Mouse (Mus musculus) macrophage (primary cell): Measurements from ENCODE around the gene Klhl40. TPM values are rescaled to one million over a fixed set of nuclear protein-coding genes. Genes with fewer than 3 reads are reported as not detected.

ENCODE experiments used
- H3K27ac ChIP-seq: fragments of 350-480 bp; formaldehyde crosslinking; 2 replicates; pipeline ENCODE4 v1.9.0; 2021
- H3K36me3 ChIP-seq: fragments of 350-480 bp; formaldehyde crosslinking; 2 replicates; pipeline ENCODE4 v1.9.0; 2021; ENCODE audit errors: inconsistent target
- H3K4me3 ChIP-seq: fragments of 350-480 bp; formaldehyde crosslinking; 2 replicates; pipeline ENCODE4 v1.9.0; 2021; ENCODE audit errors: inconsistent target
- H3K79me2 ChIP-seq: fragments of 350-480 bp; formaldehyde crosslinking; 2 replicates; pipeline ENCODE4 v1.9.0; 2021; ENCODE audit errors: inconsistent target
- WGBS: methylation state at CpG from one replicate; pipeline ENCODE4 v1.1.7; 2026; ENCODE audit warnings: inconsistent platforms; ENCODE audit not compliant: missing documents; 5-methylcytosine and 5-hydroxymethylcytosine counted together
- polyA plus RNA-seq: library from polyadenylated mRNA; stranded (reverse); fragments of 250-400 nt; gene quantifications from 3 replicates; pipeline ENCODE4 v1.2.4, GENCODE M21; 2018; ENCODE audit warnings: inconsistent platforms
- total RNA-seq, 78 experiments: library from RNA; depleted of rRNA; stranded (reverse); fragments of 250-400 nt; gene quantifications; 1 replicate in 9 of 78; 2 replicates in 24 of 78; 3 replicates in 43 of 78; 4 replicates in 2 of 78; pipeline ENCODE4 v1.2.4; 2018; ENCODE audit warnings: inconsistent platforms in 56 of 78

Klhl40 gene
- total RNA-seq (2018; cell fraction: chromatin; rRNA removed), result under 1 TPM in 1 of 26 experiments, not detected in 25; 0.62 TPM
- not detected for total RNA-seq (2018; cell fraction: cytosol; rRNA removed)
- 1 to 10 TPM in 1 of 26 experiments, under 1 TPM in 3, not detected in 22; 0.46 to 2.6 (median 0.77) TPM for total RNA-seq (2018; cell fraction: nucleus; rRNA removed)
- not detected in 3 replicates for polyA plus RNA-seq

DNA sequence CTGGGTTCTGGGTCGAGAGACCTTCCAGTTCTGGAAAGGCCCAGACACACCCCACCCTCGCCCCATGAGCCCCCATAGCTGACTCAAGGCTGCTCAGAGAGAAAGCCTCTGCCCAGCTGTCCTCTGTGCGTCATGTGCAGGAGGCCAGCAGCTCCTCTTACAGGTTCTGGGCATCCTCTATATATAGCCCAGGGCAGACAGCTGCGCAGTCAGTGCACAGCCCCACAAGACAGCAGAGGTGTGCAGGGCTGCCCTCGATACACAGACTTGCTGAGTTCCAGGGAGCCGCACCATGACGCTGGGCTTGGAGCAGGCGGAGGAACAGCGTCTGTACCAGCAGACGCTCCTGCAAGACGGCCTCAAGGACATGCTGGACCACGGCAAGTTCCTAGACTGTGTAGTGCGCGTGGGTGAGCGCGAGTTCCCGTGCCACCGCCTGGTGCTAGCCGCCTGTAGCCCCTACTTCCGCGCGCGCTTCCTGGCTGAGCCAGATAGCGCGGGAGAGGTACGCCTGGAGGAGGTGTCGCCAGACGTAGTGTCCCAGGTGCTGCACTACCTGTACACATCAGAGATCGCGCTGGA lies at the start of gene Klhl40:
Gene Klhl40, plus strand, starts transcription at position 124 of the 582 bp plus-strand sequence.
- Histone ChIP-seq H3K27ac (no peak within 1 kb of the TSS), H3K79me2 (no peaks in the 10 kb centered on the region), H3K36me3 (no peaks in the 10 kb centered on the region), H3K4me3 (no peak within 1 kb of the TSS)
- WGBS, result 15% methylated on average over 30 of the region's 30 CpGs

DNA sequence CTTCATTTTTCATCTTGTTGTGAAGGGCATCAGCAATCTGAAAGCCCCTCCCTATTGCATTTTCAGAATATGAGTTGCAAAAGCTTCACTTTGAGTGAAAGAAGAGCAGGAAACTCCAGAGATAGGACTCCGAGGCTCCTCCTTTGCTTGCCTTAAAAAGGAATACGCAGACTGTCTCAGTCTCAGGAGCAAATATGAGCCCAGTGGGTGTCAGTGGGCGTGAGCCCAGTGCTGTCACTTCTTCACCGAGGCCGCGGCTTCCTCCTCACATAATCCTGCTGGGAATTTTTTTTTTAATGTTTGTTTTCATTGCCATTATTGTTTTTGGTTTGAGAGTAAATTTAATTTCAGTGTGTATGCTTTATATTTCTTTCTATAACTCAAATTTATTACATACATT lies 36.9 kb upstream of the Klhl40 start:
- Histone ChIP-seq H3K36me3 (peaks cover 71% of the 10 kb centered on the region), H3K27ac (no peak overlapping the region), H3K79me2 (peaks cover 48% of the 10 kb centered on the region), H3K4me3 (no peak overlapping the region)
- WGBS, result 100% methylated on average over 6 of the region's 6 CpGs

DNA sequence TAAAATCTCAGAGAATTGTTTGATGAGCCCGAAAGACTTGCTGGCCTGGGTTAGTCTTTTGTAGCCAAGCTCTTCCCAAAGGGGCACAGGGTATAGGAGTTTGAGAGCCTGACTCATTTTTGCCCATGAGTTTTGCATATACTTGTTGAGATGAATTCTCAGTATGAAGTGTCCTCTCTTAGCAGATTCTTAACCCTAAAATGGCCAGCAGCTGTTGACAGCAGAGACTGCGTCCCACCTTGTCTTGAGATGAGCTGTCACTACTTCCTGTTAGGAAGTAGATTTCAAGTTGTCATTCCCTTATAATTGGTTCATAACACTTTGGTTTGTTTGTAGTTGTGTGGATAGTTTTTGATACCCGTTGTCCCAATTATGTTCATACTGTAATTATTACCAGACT lies 36.2 kb upstream of the Klhl40 start:
- Histone ChIP-seq H3K79me2 (peaks cover 42% of the 10 kb centered on the region), H3K27ac (no peak overlapping the region), H3K4me3 (no peak overlapping the region), H3K36me3 (peaks cover 76% of the 10 kb centered on the region)
- 90% methylated on average over 3 of the region's 3 CpGs for WGBS

DNA sequence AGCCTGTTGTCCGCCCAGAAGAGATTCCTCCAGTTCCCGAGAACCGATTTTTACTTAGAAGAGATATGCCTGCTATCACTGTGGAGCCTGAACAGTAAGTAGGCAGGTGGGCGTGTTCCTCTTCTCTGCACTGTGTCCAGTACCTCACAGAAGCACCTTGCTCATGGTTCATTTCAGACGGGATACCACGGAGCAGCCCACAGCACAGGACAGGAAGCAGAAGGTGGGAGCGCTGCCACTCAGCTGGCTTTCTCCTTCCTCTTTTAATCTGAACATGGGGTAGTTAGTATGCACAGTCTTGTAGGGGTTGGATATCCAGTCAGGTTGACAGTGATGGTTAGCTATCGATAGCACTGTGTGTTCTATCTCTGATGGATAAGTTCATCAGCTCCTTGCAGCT lies 33.4 kb upstream of the Klhl40 start:
- 48% methylated on average over 8 of the region's 8 CpGs for WGBS
- H3K4me3 ChIP-seq, result no peak overlapping the region
- H3K79me2 ChIP-seq, result peaks cover 13% of the 10 kb centered on the region
- peaks cover 91% of the 10 kb centered on the region for H3K36me3 ChIP-seq
- H3K27ac ChIP-seq, result no peak overlapping the region

DNA sequence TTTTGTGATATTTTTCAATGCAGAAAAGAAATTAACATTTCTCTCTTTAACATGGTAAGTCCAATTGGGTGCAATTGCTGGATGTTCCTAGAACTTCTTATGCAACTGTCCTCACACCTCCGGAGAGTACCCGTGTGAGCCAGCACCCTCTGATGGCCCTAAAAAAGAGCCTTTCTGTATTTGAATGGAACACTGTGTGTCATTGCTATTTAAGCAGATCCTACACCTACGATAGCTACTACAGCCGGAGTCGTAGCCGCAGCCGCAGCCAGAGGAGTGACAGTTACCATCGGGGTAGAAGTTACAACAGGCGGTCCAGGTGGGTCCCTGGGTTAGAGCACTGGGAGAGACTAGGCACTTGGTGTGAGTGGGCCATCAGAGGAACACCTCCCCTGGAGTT lies 24.6 kb upstream of the Klhl40 start:
- Histone ChIP-seq H3K4me3 (no peak overlapping the region), H3K36me3 (peaks cover 83% of the 10 kb centered on the region), H3K79me2 (no peaks in the 10 kb centered on the region), H3K27ac (no peak overlapping the region)
- 97% methylated on average over 9 of the region's 9 CpGs for WGBS

DNA sequence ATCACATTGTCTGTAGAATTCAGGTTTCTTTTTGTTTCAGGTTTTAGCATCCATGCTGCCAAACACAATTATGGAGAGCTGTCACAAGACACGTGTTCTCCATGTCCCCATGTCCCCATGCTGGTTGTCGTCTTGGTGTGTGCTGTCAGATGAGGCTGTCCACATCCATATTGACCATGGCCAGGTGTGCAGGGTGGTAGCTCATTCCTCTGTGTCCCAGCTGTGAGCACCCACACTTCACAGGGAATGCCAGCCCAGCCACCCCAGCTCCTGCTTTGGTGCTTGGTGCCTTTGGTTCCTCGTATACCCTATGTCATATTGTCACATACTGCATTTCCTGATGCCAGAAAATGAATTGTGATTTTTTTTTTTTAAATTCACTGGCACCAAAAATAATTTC lies 22.8 kb upstream of the Klhl40 start:
- WGBS, result 97% methylated on average over 3 of the region's 3 CpGs
- H3K36me3 ChIP-seq, result peaks cover 69% of the 10 kb centered on the region
- no peak overlapping the region for H3K4me3 ChIP-seq
- H3K79me2 ChIP-seq, result no peaks in the 10 kb centered on the region
- no peak overlapping the region for H3K27ac ChIP-seq

DNA sequence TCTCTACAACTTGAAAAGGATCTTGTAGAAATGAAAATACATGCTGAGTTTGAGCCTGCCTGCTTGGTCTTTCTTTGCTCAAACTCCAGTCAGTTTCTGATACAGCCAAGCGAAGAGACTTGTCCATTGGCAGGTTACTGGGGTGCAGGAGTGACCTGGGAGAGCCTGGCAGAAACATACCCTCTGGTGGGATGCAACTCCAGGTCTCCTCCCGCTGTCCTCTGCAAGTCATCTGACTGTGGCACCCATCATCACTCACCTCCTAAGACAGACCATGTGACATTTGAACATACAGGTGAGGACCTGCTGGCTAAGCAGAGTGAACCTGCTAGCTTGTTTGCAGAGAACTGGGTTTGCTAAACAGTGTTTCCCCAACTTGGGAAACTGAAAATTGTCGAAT lies 20.6 kb upstream of the Klhl40 start:
- WGBS, result 82% methylated on average over 2 of the region's 3 CpGs

DNA sequence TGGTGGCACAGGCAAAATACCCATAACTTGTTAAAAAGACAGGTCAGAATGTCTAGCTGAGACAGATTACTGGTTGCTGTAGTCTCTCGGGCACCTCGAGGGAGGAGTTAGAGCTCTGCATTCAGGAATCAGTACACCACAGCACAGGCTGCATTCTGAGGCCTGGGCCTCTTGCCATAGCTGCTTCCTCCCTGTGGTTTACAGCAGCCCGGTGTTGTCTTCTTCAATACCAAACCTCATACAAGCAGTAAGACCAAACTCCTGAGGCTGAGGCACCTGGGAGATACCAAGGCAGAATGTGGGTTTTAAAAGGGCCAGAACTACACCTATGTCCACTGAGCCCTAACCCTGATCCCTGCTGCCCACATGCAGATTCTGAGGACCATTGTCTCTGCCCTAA lies 20.0 kb upstream of the Klhl40 start:
- no peak overlapping the region for H3K4me3 ChIP-seq
- peaks cover 41% of the 10 kb centered on the region for H3K36me3 ChIP-seq
- no peaks in the 10 kb centered on the region for H3K79me2 ChIP-seq
- H3K27ac ChIP-seq, result no peak overlapping the region
- 7% methylated on average over 3 of the region's 3 CpGs for WGBS

More for the DNA sequence above, 20.6 kb upstream of the Klhl40 start:
- no peak overlapping the region for H3K27ac ChIP-seq
- peaks cover 48% of the 10 kb centered on the region for H3K36me3 ChIP-seq
- no peaks in the 10 kb centered on the region for H3K79me2 ChIP-seq
- no peak overlapping the region for H3K4me3 ChIP-seq

DNA sequence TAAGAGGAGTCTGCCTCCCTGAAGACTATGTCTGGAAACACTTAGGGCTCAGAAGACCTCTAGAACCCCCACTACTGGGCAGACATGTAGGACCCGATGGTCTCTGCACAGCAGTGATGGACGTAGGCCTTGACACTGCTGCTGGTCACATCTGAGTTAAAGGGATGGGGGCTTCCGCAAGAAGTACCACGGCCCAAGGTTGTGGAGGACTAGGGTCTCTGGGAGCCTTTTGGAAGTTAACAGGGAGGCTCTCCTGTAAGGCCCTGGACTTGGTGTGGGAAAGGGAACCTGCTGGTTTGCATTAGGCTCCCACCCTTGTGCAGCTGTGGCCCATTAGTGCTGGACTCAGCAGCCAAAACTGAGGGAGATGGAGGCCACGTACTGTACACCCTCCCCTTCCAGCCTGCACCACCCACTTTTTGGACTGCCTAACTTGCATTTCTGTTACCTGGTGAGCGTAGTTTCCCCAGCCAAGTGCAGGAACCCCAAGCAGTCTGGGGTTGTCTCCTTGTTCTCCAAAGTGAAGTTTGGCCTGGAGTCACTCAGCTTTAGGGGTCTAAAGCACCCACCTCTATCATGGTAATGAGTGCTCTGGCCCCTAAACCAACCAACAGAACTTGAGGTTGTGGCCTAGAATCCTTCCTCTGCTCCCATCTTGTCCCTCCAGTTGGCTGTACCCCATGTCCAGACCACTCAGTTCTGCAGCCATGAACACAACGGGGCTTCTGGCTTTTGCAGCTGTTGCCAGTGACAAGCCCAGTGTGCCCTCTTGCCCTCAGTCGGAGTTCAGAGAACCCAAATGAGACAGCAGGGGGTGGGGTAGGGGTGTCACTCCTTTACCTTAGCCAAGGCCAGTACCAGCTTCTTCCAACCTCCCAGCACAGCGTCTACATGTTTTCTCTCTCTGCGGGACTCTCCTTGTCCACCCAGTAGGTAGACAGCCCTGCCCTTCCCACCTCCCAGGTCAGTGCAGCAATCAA lies 19.3 kb upstream of the Klhl40 start:
- peaks cover 34% of the 10 kb centered on the region for H3K36me3 ChIP-seq
- WGBS, result 74% methylated on average over 10 of the region's 10 CpGs

DNA sequence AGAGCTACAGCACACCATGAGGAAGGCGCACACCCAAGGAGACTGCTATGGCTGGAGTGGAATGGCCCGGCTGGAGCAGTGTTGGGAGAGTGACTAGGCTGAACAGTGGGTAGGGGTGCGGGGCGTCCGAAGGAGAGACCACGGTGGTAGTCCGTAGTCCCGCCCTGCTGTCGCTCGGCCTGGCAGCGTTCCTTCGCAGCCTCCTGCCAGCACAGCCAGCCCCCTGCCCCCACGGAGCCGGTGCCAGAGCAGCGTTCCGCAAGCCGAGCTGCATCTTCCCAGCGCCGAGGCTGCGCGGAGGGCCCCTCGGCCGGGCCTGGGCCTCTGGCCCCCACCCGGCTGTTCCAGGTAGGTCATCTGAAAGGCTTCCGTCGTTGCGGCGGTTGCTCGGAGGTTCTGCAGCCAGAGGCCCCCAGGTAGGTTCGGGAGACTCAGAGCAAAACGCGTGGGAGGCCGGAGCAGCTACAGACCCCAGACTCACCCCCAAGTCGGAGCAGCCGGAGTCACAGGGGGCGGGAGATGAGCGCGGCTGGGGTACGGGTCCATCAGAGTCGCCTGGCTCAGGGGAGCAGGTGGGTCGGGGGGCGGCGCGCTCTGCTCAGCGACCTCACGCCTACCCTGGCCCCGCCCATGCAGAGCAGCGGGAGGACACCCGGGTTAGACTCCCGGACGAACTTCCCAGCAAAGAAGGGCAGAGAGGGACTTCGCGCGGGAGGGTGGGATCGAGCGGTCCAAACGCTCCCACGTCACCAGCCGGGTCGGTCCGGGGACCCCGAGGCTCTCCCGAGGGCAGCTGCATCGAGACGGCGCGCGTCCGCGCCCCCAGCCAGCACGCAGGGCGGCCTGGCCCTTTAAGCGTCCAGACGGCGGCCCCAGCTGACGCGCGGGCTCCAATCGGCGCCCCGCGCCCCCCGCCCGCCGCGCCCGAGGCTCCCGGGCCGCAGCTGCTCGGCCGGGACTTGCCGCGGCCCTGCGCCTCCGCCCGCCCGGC lies 18.0 kb upstream of the Klhl40 start, which contains the start of gene Zfp651:
Gene Zfp651, plus strand, starts transcription at position 240 of the 991 bp plus-strand sequence.
- H3K36me3 ChIP-seq, result peaks cover 22% of the 10 kb centered on the region
- no peak within 1 kb of the TSS for H3K27ac ChIP-seq
- no peaks in the 10 kb centered on the region for H3K79me2 ChIP-seq
- 3% methylated on average over 94 of the region's 97 CpGs for WGBS
- H3K4me3 ChIP-seq, result no peak within 1 kb of the TSS

More for the DNA sequence above, 19.3 kb upstream of the Klhl40 start:
- Histone ChIP-seq H3K4me3 (no peak overlapping the region), H3K27ac (no peak overlapping the region), H3K79me2 (no peaks in the 10 kb centered on the region)

DNA sequence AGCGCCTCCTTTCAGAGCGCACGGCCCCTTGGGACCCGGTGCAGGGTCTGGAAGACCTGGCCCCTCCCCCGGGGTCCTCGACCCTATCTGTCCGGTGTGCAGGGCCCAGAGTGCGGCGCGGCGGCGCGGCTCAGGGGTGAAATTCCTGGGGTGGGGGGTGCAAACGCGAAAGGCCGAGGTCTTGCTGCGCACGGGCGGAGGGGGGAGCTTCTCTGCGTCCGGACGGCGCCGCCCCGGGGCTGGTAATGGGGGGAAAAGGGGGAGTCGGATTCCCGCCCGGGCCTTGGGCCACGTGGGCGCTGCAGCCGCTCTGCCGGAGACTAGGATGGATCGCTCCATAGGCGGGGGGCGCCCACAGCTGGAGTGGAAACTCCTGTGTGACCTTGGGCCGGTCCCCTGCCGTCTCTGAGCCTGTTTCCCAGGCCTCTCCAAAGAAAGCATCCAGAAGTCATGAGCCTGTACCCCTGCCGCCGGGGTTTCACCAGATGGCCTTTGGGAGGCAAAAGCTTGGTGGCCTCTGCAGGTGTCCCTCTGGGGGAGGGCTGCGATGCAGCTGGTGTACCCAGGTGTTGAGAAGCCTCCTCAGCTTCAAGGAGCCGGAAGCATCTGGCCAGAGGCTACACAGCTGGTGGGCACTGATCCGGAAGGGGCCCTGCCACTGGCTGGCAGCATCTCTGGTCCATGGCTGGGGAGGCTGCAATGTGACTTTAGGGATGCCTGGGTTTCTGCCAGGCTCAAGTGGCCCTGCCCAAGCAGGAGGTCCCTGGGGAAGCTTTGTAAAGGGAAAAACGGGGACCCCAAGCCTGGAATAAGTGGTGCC lies 16.9 kb upstream of the Klhl40 start:
- Histone ChIP-seq H3K4me3 (no peak overlapping the region), H3K79me2 (no peaks in the 10 kb centered on the region), H3K36me3 (peaks cover 13% of the 10 kb centered on the region; the same call in 1 of the 2 replicates), H3K27ac (no peak overlapping the region)
- WGBS, result 2% methylated on average over 43 of the region's 43 CpGs

DNA sequence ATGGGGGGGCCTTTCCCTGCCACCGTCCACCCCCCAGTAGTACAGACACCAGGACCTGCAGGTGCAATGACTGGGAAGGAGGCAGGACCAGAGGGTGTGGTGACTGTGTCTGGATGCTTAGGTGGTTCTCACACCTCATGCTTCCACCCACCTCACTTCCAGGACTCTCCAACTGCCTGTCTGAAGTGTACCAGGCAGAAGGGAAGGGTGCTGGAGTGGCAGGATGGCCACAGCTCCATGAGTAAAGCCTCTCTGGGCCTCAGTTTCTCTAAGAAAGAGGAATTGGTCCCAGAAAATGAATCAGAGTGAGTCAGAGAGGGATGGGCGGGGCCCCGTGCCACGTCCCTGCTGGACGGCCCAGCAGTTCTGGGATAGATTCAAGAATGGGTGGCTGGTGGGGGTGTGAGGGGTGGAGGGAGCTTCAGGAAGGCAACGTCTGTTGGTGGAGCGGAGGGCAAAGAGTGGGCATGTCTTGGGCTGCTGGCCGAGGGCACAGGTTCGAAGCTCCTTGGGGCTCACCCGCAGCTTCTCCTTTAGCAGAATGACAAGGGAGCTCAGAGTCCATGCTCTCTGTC lies 16.2 kb upstream of the Klhl40 start:
- WGBS, result 71% methylated on average over 9 of the region's 10 CpGs
- Histone ChIP-seq H3K4me3 (no peak overlapping the region), H3K36me3 (peaks cover 6% of the 10 kb centered on the region; the same call in 1 of the 2 replicates), H3K79me2 (no peaks in the 10 kb centered on the region), H3K27ac (no peak overlapping the region)

DNA sequence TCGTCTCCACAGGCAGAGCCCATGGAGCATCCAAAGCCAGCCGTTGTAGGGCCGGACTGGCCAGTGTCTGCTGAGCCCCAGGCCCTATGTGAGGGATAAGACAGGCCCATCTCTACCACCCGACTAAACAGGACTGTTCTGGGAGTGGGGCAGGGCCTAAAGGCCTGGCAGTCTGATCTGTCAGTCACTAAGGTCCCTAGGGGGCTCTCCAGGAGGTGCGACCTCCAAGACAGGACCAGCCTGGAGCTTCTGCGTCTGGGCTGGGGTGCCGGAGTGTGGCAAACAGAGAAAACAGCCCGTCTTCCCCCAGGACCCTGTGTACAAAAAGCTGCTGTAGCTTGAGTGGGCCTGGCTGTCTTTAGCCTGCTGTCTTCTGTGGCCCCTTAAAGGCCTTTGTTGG lies 15.6 kb upstream of the Klhl40 start:
- WGBS, result 91% methylated on average over 8 of the region's 8 CpGs
- no peaks in the 10 kb centered on the region for H3K79me2 ChIP-seq
- no peak overlapping the region for H3K27ac ChIP-seq
- peaks cover 2% of the 10 kb centered on the region; the same call in 1 of the 2 replicates for H3K36me3 ChIP-seq
- no peak overlapping the region for H3K4me3 ChIP-seq
